Mouse (Mus musculus): ENCODE results near the gene Sim1.

DNA sequence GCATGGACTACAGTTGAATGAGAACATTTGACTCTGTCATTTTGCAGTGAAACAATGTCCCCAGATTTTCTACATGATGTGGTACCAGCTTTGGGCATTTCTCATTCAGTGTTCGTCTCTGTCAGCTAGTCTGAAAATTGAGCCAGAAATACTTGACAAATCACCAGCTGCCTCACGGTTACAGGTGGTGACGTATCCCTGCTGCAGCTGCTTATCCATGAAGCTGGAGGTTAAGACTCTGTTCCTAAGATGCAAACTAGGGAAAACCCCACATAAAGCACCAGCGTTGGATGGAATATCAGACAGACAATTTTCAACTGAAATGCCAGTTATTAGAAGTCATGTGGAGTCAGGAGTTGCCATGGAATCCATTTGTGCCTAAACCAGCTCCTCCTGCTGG is 8.2 kb upstream of the Sim1 start:
- TF ChIP-seq CTCF (conservative IDR thresholded peaks at IDR 0.05; ENCODE audit: low read length) (no peak), NANOG (IDR thresholded peaks at IDR 0.05; ENCODE audit: borderline replicate concordance, low read length) (no peak), POU5F1 (IDR thresholded peaks at IDR 0.05; ENCODE audit: borderline replicate concordance, low read length) (no peak)

Measured in E14TG2a.4 (cell line).